Mouse (Mus musculus) small intestine, adult 2 months (tissue): ENCODE measurements at regions not wholly inside any gene's neighbourhood (a gene's known extent, or its start where the extent isn't known, plus 50 kb on each side); places are given as distances from the start of the nearest gene placed in this dataset.

ENCODE experiments used
- CTCF ChIP-seq: fragments of 200-500 bp; IDR thresholded peaks from 2 replicates; pipeline ENCODE4 v1.5.1; 2012; ENCODE audit warnings: low read depth, mild to moderate bottlenecking, control low read depth, inconsistent platforms, low read length, moderate library complexity, mixed read lengths; ENCODE audit not compliant: insufficient replicate concordance, insufficient read length; ENCODE audit errors: extremely low read depth
- POLR2A ChIP-seq: fragments of 200-500 bp; IDR thresholded peaks from 2 replicates; pipeline ENCODE4 v1.6.1; 2012; ENCODE audit warnings: low read depth, mild to moderate bottlenecking, control low read depth, inconsistent platforms, low read length, moderate library complexity

DNA sequence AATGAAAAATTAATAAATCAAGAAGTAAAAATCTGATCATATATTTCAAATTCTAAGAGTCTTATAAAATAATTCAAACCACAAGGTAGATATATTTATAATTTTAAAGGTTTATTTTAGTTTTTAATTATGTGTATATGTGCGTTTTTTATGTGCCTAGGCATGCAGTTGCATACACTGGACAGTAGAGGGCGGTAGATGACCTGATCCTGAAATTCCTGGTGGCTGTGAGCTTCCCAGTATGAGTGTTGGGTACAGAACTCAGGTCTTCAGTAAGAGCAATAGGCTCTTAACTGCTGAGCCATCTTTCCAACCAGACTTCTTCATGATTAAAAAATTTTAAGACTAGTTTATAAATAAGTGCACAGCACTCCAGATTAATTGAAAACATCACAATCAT lies 267.7 kb upstream of the Stac start:
- no peak for TF ChIP-seq CTCF
- no peak for TF ChIP-seq POLR2A
